Mouse (Mus musculus) cerebellum, postnatal 36 days (tissue): Measurements from ENCODE around the gene Armc10.
"Not testable (repeated sequence)": the region's sequence is repeated elsewhere in the genome, so short reads cannot be mapped to it uniquely, and the experiment has no call there.

Source experiments
- DNase-seq, 2 experiments: peaks; one replicate each; pipeline ENCODE4 v3.0.0; 2021 to 2022; ENCODE audit warnings: mixed read lengths in 2 of 2

The Armc10 gene

GRCm38 (mm10) chr5:21645439-21646132 is at the start of gene Armc10, which contains the start of gene Fbxl13:
TSS of gene Armc10 (plus strand) at chr5:21645813.
TSS of gene Fbxl13 (minus strand) at chr5:21645634.
- peak; percentile 74 to 75 for DNase-seq

DNA sequence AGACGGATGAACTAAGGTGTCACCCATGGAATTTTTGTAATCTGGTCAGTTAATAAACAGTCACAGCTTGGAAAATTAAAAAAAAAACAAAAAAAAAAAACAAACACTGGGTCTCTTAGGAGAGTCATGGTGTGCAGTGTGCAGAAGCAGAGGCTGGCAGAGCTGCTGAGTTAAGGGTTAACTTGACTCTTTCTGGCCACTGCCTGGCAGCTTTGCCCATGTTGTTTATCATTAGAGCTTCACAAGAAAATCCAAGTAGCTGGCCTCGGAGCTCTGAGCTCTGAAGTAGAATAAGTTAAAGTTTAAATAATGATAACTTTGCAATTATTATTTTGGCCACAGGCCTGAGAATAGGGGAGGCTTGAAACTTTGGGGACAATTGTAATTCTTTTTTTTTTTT is 46.1 kb upstream of the Armc10 start:
- not testable (repeated sequence) for DNase-seq

- no peak for DNase-seq
Measured at GRCm38 (mm10) chr5:21599961-21600360, 45.7 kb upstream of the Armc10 start.

- no peak for DNase-seq
Measured at GRCm38 (mm10) chr5:21605936-21606335, 39.7 kb upstream of the Armc10 start.

- DNase-seq = peak; percentile 29
Measured at GRCm38 (mm10) chr5:21608311-21609304, 37.0 kb upstream of the Armc10 start.

DNA sequence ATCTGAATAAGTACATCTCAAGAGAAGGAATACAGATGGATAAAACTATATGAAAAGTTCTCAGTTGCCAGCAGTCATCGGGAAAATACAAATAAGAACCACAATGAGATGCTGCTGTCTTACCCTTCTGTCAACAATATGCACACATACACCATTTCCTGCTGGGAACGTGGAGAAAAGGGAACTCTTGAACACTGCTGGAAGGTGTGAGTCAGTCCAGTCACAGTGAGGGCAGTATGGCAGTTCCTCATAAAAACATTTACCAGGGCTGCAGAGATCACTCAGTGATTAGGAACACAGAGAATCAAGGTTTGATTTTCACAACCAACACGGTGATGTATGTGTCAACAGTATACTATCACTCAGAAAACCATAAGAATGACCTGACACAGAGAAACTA is 34.6 kb upstream of the Armc10 start:
- no peak for DNase-seq

- DNase-seq = not testable (repeated sequence)
Measured at GRCm38 (mm10) chr5:21614299-21614698, 31.3 kb upstream of the Armc10 start.

DNA sequence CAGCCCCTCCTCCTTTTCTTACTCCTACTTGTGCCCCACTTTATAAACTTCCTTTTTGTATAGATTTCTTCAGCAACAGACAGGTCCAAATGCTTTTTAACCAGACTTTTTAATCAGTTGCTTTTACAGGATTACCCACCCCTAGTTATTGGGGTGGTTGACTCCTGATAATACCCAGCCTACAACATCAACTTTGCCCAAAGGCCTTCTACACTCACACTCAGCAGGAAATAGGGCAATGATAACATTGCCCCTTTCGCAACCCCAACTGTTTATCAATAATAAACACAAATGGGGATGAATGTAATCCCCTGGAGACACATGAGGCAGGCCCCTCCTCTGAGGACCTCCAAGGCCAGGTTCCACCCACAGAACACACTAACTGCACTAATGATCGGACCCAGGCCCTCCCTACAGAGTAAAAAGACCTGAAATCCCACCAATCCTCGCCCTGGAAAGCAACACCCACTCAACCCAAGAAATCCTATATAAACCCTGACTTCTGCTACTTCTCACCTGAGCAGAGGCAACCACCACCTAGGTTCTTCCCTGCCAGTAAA is 29.1 kb upstream of the Armc10 start:
- DNase-seq = no peak

DNA sequence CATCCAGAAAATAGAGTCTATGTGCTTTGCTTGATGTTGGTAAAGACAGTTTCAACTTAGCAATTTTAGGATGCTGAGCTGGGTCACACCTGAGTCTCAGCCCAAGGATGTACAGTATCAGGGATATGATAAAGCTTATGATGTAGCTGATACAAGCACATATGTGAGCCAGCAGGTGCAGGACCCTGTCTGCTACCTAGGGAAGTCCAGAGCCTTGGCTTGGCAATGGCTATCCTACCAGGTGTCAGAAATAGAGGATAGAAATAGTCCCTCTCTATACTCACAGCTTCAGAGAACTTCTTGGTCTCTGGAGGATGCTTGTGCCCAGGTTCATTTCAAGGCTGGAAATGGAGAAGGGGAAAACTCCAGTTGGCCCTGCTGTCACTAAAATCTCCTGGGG is 19.7 kb upstream of the Armc10 start:
- DNase-seq = no peak

GRCm38 (mm10) chr5:21640961-21641360 is 4.7 kb upstream of the Armc10 start:
- peak; percentile 61 to 68 for DNase-seq

GRCm38 (mm10) chr5:21643606-21644005 is 2.0 kb upstream of the Armc10 start:
- no peak for DNase-seq

- no peak for DNase-seq
Measured at GRCm38 (mm10) chr5:21644891-21645438, 648 bp upstream of the Armc10 start.

DNA sequence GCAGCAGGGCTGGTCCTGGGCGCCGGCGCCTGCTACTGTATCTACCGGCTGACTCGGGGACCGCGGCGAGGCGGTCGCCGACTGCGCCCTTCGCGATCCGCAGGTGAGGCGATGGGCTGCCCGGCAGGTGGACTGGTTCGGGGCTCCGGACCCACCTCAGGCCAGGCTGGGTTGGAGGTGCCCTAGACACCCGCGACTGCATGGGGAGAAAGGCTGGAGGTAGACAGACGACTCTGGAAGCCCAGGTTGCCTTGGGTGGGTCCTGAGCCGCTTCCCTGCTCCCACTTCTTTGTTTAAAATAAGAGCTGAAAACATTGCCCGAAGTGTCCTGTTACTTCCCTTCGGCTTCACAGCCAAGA is 499 bp downstream of the Armc10 start:
- DNase-seq = no peak

DNA sequence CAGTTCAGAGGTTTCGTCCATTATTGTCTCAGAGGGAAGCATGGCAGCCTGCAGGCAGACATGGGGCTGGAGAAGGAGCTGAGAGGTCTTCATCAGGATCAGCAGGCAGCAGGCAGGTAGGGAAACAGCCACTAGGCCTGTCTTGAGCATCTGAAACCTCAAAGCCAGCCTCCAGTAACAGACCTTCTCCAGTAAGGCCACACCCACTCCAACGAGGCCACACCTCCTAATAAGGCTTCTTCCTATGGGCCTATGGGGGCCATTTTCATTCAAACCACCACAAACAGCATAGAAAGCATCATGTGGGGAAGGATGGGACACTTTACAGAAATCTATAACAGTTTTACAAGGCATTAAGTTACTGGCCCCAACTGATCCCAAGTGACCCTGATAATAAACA is 5.1 kb downstream of the Armc10 start:
- DNase-seq = no peak

DNA sequence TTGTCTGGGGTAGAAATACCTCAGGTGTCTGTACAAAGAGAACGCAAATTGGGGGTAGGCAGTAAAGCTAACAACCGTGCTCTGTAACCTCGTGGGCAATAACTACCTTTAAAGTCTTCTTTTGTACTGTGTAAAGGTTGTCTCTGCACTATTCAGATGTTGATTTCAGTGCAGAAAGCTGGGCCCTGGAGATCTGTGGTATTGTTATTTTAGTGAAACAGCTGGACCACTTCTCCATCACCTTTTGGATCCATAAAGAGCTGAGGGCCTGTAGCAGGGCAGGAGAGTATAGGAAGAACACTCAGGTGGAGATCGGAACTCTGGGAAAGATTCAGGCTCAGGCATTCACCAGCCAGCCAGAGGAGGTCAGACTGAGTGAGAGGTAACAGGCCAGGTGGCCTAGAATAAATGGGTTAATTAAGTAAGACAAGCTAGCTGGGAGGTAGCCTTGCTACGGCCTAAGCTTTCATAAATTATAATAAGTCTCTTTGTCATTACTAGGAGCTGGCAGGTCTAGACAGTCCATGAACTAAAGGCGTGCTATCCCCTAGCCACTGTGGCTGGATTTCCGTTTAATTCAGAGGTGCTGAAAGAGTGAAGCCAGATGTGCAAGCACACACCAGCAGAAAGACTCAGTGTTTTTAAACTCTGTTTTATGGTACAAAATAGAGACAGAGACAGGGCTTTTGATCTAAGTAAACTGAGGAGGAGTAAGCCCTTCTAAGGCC is 6.4 kb downstream of the Armc10 start:
- DNase-seq = no peak

DNA sequence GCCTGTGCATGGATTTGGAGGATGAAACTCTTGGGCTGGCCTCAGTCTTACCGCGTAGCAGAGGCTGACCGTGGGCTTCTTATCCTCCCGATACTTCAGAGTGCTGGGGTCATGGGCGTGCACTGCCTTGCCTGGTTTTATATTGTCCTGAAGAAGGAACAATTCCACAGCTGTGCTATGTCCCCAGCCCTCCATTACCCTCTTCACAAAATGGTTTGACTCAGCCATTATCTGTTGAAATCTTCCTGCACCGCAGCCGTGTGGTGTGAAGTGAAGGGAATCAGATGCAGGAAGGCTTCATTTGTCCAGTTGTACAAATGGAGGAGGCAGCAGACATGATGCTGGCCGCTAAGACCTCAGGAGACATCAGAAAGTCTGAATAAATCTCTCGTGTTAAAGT is 11.3 kb downstream of the Armc10 start:
- no peak for DNase-seq

- DNase-seq = no peak
Measured at GRCm38 (mm10) chr5:21658038-21658437, 12.4 kb downstream of the Armc10 start.

DNA sequence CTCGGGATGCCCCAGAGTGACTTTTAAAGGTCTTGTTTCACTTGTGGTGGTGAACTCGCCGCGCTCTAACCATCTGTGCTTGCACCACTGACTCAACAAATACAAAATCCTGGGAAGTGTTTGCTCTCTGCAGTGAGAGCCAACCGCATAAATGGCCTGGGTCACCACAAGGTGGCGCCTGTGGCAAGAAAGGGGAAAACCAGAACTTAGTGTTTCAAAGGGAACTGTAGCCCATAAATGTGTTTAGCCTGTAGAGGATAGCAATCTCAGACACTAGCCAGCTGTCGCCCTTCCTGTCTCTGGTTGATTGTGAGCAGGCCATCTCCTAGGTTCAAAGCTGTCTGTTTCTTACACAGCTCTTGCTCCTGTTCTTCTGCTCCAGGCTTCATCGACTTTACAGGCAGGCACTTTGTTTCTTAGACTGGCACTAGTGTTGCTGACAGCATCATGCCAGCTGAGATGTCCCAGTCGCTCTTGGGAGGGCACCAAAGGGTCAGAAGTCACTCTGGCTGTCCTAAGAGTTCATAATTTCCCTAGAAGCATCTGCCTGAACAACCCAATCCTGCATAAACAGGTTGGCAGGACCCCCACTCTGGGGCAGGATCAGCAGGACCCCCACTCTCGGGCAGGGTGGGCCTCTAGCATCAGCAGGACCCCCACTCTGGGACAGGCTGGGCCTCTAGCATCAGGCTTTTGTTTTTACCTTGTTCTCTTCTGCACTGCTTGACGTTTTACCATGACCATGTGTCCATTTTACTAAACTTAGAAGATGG is 13.2 kb downstream of the Armc10 start:
- peak; percentile 70 to 79 for DNase-seq

GRCm38 (mm10) chr5:21660850-21661249 is 15.2 kb downstream of the Armc10 start:
- no peak for DNase-seq

DNA sequence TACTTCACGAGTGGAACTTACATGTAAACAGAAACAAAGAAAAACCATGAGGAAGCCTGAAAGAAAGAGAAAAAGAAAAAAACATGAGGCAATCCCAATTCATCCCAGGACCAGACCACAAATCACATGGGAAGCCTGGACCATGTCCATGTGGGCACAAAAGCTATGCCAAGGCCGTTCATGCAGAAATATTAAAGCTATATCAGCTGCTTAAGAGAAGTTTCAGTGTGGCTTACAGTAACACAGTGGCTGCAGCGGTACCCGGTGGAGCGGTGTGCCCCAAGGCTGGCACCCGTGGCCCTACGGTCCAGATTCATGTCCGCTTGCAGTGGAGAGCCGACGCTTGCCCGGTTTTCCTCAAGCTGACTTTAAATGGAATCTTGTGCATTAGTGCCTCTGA is 17.5 kb downstream of the Armc10 start:
- DNase-seq = no peak
